Mouse (Mus musculus) MEL (cell line): Measurements from ENCODE around the gene Stk10. TPM values are rescaled to one million over a fixed set of nuclear protein-coding genes. Genes with fewer than 3 reads are reported as not detected.
A peak's percentile ranks its signal among the peaks of the same experiment; 100 is the strongest.

Experiments
- DNase-seq: peaks from one replicate; pipeline ENCODE4 v3.0.0; 2011; ENCODE audit warnings: low read depth, low spot score
- H3K27ac ChIP-seq: 2 replicates; pipeline ENCODE4 v1.5.1; 2012; ENCODE audit warnings: low read depth, mild to moderate bottlenecking, control low read depth, low read length, moderate library complexity; ENCODE audit not compliant: control insufficient read depth
- H3K27me3 ChIP-seq, 2 experiments: fragments of 150-350 bp in 1 of 2; sonication (generic) in 1 of 2; 2 replicates each; pipeline ENCODE4 v1.6.1; 2012; ENCODE audit warnings: low read length in 2 of 2, mild to moderate bottlenecking in 2 of 2, improper control_type of control experiment in 1 of 2, moderate library complexity in 1 of 2; ENCODE audit not compliant: insufficient read depth in 2 of 2, control insufficient read depth in 1 of 2
- H3K36me3 ChIP-seq, 2 experiments: 2 replicates each; pipeline ENCODE4 v1.6.1; 2012 to 2014; ENCODE audit warnings: low read length in 2 of 2, improper control_type of control experiment in 1 of 2, inconsistent platforms in 1 of 2, mild to moderate bottlenecking in 1 of 2; ENCODE audit not compliant: insufficient read depth in 2 of 2, control insufficient read depth in 1 of 2
- H3K4me1 ChIP-seq, 2 experiments: fragments of 150-350 bp in 1 of 2; sonication (generic) in 1 of 2; 2 replicates each; pipeline ENCODE4 v1.6.1; 2012; ENCODE audit warnings: low read length in 2 of 2, improper control_type of control experiment in 1 of 2, mild to moderate bottlenecking in 1 of 2; ENCODE audit not compliant: insufficient read depth in 2 of 2, control insufficient read depth in 1 of 2
- H3K4me3 ChIP-seq, 2 experiments: fragments of 150-350 bp in 1 of 2; sonication (generic) in 1 of 2; 2 replicates each; pipeline ENCODE4 v1.5.1; 2012; ENCODE audit warnings: low read depth in 2 of 2, low read length in 2 of 2, mild to moderate bottlenecking in 2 of 2, moderate library complexity in 2 of 2, control low read depth in 1 of 2, improper control_type of control experiment in 1 of 2; ENCODE audit not compliant: control insufficient read depth in 1 of 2, insufficient read depth in 1 of 2
- H3K79me2 ChIP-seq: 2 replicates; pipeline ENCODE4 v1.6.1; 2012; ENCODE audit warnings: mild to moderate bottlenecking, low read length, moderate library complexity; ENCODE audit not compliant: control insufficient read depth, poor library complexity, insufficient read depth
- H3K9ac ChIP-seq: 2 replicates; pipeline ENCODE4 v1.6.1; 2012; ENCODE audit warnings: low read depth, mild to moderate bottlenecking, control low read depth, low read length, moderate library complexity; ENCODE audit not compliant: control insufficient read depth, poor library complexity, severe bottlenecking
- H3K9me3 ChIP-seq: fragments of 150-350 bp; sonication (generic); replicated peaks from 2 replicates; pipeline ENCODE4 v1.6.1; 2012; ENCODE audit warnings: mild to moderate bottlenecking, low read length, improper control_type of control experiment, moderate library complexity; ENCODE audit not compliant: insufficient read depth
- BHLHE40 ChIP-seq: IDR thresholded peaks from 2 replicates; pipeline ENCODE4 v1.6.1; 2012; ENCODE audit warnings: low read depth, mild to moderate bottlenecking, inconsistent platforms, low read length, improper control_type of control experiment, borderline replicate concordance
- E2F4 ChIP-seq: IDR thresholded peaks from 2 replicates; pipeline ENCODE4 v1.6.1; 2011; ENCODE audit warnings: low read depth, low read length, improper control_type of control experiment, borderline replicate concordance
- EP300 ChIP-seq, 2 experiments: IDR thresholded peaks; 2 replicates each; pipeline ENCODE4 v1.6.1; 2011; ENCODE audit warnings: improper control_type of control experiment in 2 of 2, low read length in 2 of 2, low read depth in 1 of 2, mild to moderate bottlenecking in 1 of 2
- GABPA ChIP-seq: IDR thresholded peaks from 2 replicates; pipeline ENCODE4 v1.6.1; 2012; ENCODE audit warnings: low read depth, mild to moderate bottlenecking, inconsistent platforms, low read length, improper control_type of control experiment, moderate library complexity
- GATA1 ChIP-seq: IDR thresholded peaks from 2 replicates; pipeline ENCODE4 v1.6.1; 2011; ENCODE audit warnings: low read depth, low read length, improper control_type of control experiment
- HCFC1 ChIP-seq: IDR thresholded peaks from 2 replicates; pipeline ENCODE4 v1.6.1; 2012; ENCODE audit warnings: low read depth, mild to moderate bottlenecking, inconsistent platforms, low read length, improper control_type of control experiment, moderate library complexity
- JUND ChIP-seq: IDR thresholded peaks from 2 replicates; pipeline ENCODE4 v1.6.1; 2011; ENCODE audit warnings: low read depth, mild to moderate bottlenecking, improper control_type of control experiment, low read length
- MAX ChIP-seq: IDR thresholded peaks from 2 replicates; pipeline ENCODE4 v1.6.1; 2011; ENCODE audit warnings: low read length, improper control_type of control experiment
- MEF2A ChIP-seq: IDR thresholded peaks from 2 replicates; pipeline ENCODE4 v1.6.1; 2014; ENCODE audit warnings: low read depth, mild to moderate bottlenecking, inconsistent platforms, low read length, improper control_type of control experiment; ENCODE audit not compliant: poor library complexity, insufficient replicate concordance, severe bottlenecking; ENCODE audit errors: extremely low read depth
- MXI1 ChIP-seq: IDR thresholded peaks from 2 replicates; pipeline ENCODE4 v1.6.1; 2011; ENCODE audit warnings: mild to moderate bottlenecking, low read depth, low read length, improper control_type of control experiment
- MYB ChIP-seq: IDR thresholded peaks from 2 replicates; pipeline ENCODE4 v1.6.1; 2011; ENCODE audit warnings: mild to moderate bottlenecking, low read depth, low read length, improper control_type of control experiment
- POLR2AphosphoS2 ChIP-seq: IDR thresholded peaks from 2 replicates; pipeline ENCODE4 v1.6.1; 2011; ENCODE audit warnings: low read length, improper control_type of control experiment
- RCOR1 ChIP-seq: IDR thresholded peaks from 2 replicates; pipeline ENCODE4 v1.6.1; 2012; ENCODE audit warnings: low read depth, mild to moderate bottlenecking, inconsistent platforms, low read length, improper control_type of control experiment
- TCF12 ChIP-seq: IDR thresholded peaks from 2 replicates; pipeline ENCODE4 v1.6.1; 2014; ENCODE audit warnings: low read depth, mild to moderate bottlenecking, inconsistent platforms, low read length, improper control_type of control experiment, moderate library complexity
- UBTF ChIP-seq: IDR thresholded peaks from 2 replicates; pipeline ENCODE4 v1.6.1; 2012; ENCODE audit warnings: low read depth, mild to moderate bottlenecking, inconsistent platforms, low read length, improper control_type of control experiment, moderate library complexity, borderline replicate concordance; ENCODE audit not compliant: insufficient read depth
- ZNF384 ChIP-seq: IDR thresholded peaks from 2 replicates; pipeline ENCODE4 v1.6.1; 2012; ENCODE audit warnings: low read depth, mild to moderate bottlenecking, inconsistent platforms, low read length, improper control_type of control experiment
- polyA plus RNA-seq, 2 experiments: library from polyadenylated mRNA; stranded (reverse) in 1 of 2; unstranded in 1 of 2; fragments of >175 nt in 1 of 2; fragments of >200 nt in 1 of 2; gene quantifications; 2 replicates each; pipeline versions ENCODE4 v1.2.1 to v1.2.4; 2012; ENCODE audit warnings: low replicate concordance in 2 of 2, low read depth in 1 of 2; ENCODE audit not compliant: insufficient read length in 2 of 2, insufficient read depth in 1 of 2, missing spikeins in 1 of 2
- total RNA-seq: library from RNA; depleted of rRNA; stranded (reverse); fragments of 300-350 nt; gene quantifications from 2 replicates; pipeline ENCODE4 v1.2.3, GENCODE M21; 2012

Gene Stk10
- total and polyA plus RNA-seq, 3 experiments = 10.8 to 14.4 TPM; not detected in 1

DNA sequence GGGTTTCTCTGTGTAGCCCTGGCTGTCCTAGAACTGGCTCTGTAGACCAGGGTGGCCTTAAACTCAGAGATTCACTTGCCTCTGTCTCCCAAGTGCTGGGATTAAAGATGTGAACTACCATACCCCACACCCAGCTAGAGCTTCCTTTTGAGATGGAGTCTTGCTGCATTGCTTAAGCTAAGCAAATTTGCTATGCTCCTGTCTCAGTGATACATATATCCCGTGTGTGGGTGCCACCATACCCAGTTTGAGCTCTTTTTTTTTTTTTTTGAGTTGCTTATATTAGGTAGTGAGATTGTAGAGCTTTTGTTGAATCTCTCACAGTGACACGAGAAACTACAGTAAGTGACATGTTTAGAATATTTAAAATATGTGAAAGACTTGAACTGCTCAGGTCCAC, 37.8 kb upstream of the Stk10 start:
- H3K9me3 ChIP-seq = no peaks in the 10 kb centered on the region
- H3K79me2 ChIP-seq = no peaks in the 10 kb centered on the region; the same call in 1 of the 2 replicates
- no peaks in the 10 kb centered on the region for H3K27me3 ChIP-seq
- no peak overlapping the region for H3K9ac ChIP-seq
- peaks cover 11 to 13% of the 10 kb centered on the region in 2 experiments for H3K4me1 ChIP-seq
- no peak for DNase-seq
- no peak overlapping the region for H3K4me3 ChIP-seq
- TF ChIP-seq GATA1 (no peak), TCF12 (no peak), HCFC1 (no peak), EP300 (IDR thresholded peaks at IDR 0.05; ENCODE audit: low read depth in 1 of 2, low read length in 2 of 2) (no peak), BHLHE40 (no peak), POLR2AphosphoS2 (no peak), E2F4 (no peak), JUND (no peak), GABPA (no peak), MAX (no peak), UBTF (no peak), MXI1 (no peak), MEF2A (no peak), RCOR1 (no peak)
- H3K27ac ChIP-seq = no peak overlapping the region
- H3K36me3 ChIP-seq = peaks cover 0 to 30% of the 10 kb centered on the region in 2 experiments; a peak in 2 of 4 replicates

GRCm38 (mm10) chr11:32498757-32499535, 34.2 kb upstream of the Stk10 start:
- H3K9ac ChIP-seq = no peak overlapping the region
- peaks cover 0 to 3% of the 10 kb centered on the region in 2 experiments; a peak in 1 of 4 replicates for H3K4me1 ChIP-seq
- H3K79me2 ChIP-seq = no peaks in the 10 kb centered on the region; the same call in 1 of the 2 replicates
- H3K4me3 ChIP-seq = no peak overlapping the region
- H3K36me3 ChIP-seq = peaks cover 0 to 2% of the 10 kb centered on the region in 2 experiments; a peak in 3 of 4 replicates
- no peaks in the 10 kb centered on the region for H3K27me3 ChIP-seq
- no peak overlapping the region for H3K27ac ChIP-seq
- no peaks in the 10 kb centered on the region for H3K9me3 ChIP-seq
- TF ChIP-seq ZNF384 = 0 out of 2 replicates have a peak, but pooled peaks have one; percentile 19
- no peak for TF ChIP-seq MYB
- DNase-seq = no peak
